Mouse (Mus musculus) cerebellum, adult 11-12 months (tissue): Measurements from ENCODE around the gene Vmn1r160.
"Not testable (repeated sequence)": the region's sequence is repeated elsewhere in the genome, so short reads cannot be mapped to it uniquely, and the experiment has no call there.

Source experiments
- DNase-seq: peaks from one replicate; pipeline ENCODE4 v3.0.0; 2022

Gene Vmn1r160

GRCm38 (mm10) chr7:22870924-22871323 lies at the start of gene Vmn1r160:
TSS of gene Vmn1r160 (plus strand) at chr7:22871224.
- not testable (repeated sequence) for DNase-seq

DNA sequence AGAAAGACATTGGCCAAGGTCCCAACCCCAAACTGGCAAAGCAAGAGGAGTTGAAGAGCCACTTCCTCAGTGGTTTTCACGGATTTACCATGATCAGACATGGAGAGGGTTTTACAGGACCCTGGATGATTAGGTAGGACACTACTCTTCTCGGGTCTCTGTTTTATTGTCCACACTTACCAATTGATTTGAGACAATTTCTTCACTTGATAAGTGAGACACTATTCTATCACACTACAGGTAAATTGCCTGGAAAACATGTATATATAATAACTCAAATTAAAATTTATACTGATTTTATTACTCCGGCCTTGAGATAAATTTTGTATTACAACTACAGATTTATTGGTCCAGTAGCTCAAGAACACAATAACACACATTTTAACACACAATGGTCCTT lies 27.5 kb upstream of the Vmn1r160 start, which contains the start of gene Vmn1r159:
TSS of gene Vmn1r159 (minus strand) at position 101 of the 400 bp plus-strand sequence.
- DNase-seq, result not testable (repeated sequence)
